Mouse (Mus musculus) spleen, adult 12 weeks (tissue): Measurements from ENCODE around the gene Atp6v0e.

ENCODE experiments used
- DNase-seq: peaks from one replicate; pipeline ENCODE4 v3.0.0; 2022; ENCODE audit warnings: low spot score

The Atp6v0e gene

GRCm38 (mm10) chr17:26640286-26640740 lies 22.7 kb upstream of the Atp6v0e start:
- DNase-seq, result no peak

- DNase-seq, result no peak
These were observed 19.6 kb upstream of the Atp6v0e start for GRCm38 (mm10) chr17:26643456-26643855.

GRCm38 (mm10) chr17:26643993-26644392 lies 19.0 kb upstream of the Atp6v0e start:
- no peak for DNase-seq

- DNase-seq, result no peak
These were observed 18.3 kb upstream of the Atp6v0e start for GRCm38 (mm10) chr17:26644509-26645410.

GRCm38 (mm10) chr17:26645411-26645854 lies 17.6 kb upstream of the Atp6v0e start:
- no peak for DNase-seq

GRCm38 (mm10) chr17:26647283-26647682 lies 15.7 kb upstream of the Atp6v0e start:
- DNase-seq, result no peak

- no peak for DNase-seq
These were observed 13.5 kb upstream of the Atp6v0e start for GRCm38 (mm10) chr17:26649565-26649964.

GRCm38 (mm10) chr17:26650451-26651363 lies 12.3 kb upstream of the Atp6v0e start:
- DNase-seq, result no peak

- DNase-seq, result no peak
These were observed 4.0 kb upstream of the Atp6v0e start for GRCm38 (mm10) chr17:26658854-26659572.

GRCm38 (mm10) chr17:26659573-26659915 lies 3.5 kb upstream of the Atp6v0e start:
- DNase-seq, result no peak

GRCm38 (mm10) chr17:26660192-26660912 lies 2.7 kb upstream of the Atp6v0e start:
- DNase-seq, result peak; percentile 42

GRCm38 (mm10) chr17:26662204-26662603 lies 827 bp upstream of the Atp6v0e start:
- DNase-seq, result no peak

- no peak for DNase-seq
These were observed 2.6 kb downstream of the Atp6v0e start for GRCm38 (mm10) chr17:26665600-26665999.

- no peak for DNase-seq
These were observed 8.2 kb downstream of the Atp6v0e start for GRCm38 (mm10) chr17:26671268-26671667.

GRCm38 (mm10) chr17:26675845-26676244 lies 12.8 kb downstream of the Atp6v0e start:
- no peak for DNase-seq

GRCm38 (mm10) chr17:26676252-26676615 lies 13.2 kb downstream of the Atp6v0e start:
- DNase-seq, result peak; percentile 86

- no peak for DNase-seq
These were observed 13.8 kb downstream of the Atp6v0e start for GRCm38 (mm10) chr17:26676616-26677376.

GRCm38 (mm10) chr17:26677711-26678637 lies 14.9 kb downstream of the Atp6v0e start:
- no peak for DNase-seq

GRCm38 (mm10) chr17:26681276-26681675 lies 18.2 kb downstream of the Atp6v0e start:
- no peak for DNase-seq
